Mouse (Mus musculus) kidney, adult 18-20 months (tissue): ENCODE results near the gene Bhlha15.

ENCODE experiments used
- DNase-seq: peaks from one replicate; pipeline ENCODE4 v3.0.0; 2021

The Bhlha15 gene

DNA sequence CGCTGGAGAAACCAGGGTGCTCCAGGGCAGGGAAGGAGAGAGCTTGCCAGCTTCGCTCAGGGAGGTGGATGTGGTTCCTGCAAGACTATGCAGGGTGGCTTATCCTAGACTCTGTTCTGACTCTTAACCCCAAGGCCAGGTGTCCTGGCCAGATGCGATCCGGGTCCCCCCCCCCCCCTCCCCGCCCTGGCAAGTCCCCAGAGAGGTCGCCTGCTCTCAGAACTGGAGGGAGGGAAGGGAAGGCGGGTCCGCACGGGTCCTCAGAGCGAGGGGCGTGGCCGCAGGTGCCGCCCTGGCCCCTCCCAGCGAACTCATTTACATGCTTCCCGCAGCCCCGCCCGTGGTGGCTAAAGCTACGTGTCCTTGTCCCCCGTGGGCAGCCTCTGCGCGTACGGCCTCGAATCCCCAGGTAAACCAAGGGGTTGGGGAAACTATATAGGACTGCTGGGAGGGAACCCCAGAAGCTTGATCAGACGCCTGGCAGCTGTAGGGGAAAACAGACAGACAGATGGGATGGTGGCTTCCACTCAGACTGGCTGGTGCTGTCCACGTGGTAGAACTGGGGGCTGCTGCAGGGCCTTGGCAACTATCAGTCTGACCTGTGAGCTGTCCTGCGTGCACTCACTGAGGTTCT is at the start of gene Bhlha15:
Bhlha15 (plus strand) TSS at position 337 of the 634 bp plus-strand sequence.
- peak; percentile 80 for DNase-seq

DNA sequence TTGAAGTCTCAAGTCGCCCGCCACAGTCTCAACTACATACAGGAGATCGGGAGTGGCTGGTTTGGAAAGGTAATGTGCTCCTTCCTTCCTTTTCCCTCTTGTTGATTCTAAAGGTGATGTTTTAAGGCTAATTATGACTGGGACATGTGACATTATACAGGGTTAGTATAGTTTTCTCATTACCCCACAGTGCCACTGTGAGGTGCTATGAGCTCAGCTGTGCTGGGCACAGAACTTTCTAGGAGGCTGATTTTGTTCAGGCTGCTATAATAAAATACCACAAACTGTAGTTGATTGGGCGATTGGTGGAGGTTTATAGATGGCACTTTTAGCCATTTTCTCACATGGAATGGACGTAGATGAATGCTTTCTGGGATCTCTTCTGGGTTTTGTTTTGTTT is 46.6 kb upstream of the Bhlha15 start:
- no peak for DNase-seq

DNA sequence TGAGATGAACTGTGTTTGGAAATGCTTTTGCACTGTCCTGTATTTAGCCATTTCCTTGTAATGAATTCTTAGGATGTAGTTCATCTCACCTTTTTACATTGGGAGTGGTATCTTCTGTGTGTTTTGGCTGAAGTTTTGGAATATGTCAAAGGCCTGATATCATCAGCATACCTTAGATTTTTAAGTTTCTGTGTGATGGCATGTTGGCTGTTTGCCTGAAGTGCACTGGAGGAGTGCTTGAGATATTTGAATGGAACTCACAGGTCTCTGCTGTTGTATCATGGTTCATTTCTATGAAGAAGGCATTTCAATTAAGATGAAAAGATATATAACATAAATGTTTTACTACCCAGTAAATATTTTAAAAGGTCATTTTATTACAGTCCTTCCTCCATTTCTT is 43.2 kb upstream of the Bhlha15 start:
- no peak for DNase-seq

DNA sequence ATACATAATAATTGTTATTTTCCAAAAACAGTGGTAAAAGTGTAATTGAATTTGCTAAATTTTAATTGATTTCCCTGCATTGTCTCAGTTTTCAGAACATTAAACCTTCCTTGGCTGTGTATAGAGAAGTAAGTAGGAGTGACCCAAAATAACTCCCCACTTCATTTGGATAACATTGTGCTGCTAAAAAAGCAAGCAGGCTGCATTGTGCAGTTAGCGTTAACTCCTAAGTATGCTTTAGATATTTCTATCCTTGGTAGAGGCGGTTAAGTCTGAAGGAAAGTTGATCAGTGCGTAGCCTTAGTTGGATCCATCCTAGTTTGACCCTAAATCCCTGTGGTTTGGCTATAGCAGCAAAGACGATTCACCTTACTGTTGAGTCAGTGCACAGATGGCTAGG is 40.6 kb upstream of the Bhlha15 start:
- no peak for DNase-seq

DNA sequence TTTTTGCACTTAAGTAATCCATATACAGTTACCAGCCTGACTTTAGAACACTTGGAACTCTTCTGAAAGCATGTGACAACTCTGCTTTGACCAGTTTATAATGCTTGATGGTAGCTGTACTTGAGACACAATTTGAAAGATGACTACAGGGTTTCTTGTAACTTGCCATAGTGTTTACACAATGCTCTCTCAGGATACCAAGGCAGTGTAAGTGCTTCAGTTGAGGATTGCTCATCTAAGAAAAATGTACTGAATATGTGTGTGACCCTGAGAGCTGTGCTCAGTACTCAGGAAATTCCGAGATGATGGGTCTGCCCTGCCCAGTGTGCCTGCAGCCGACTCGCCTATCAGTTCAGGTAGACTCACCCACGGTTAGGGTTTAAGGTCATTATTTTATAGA is 38.8 kb upstream of the Bhlha15 start:
- no peak for DNase-seq

DNA sequence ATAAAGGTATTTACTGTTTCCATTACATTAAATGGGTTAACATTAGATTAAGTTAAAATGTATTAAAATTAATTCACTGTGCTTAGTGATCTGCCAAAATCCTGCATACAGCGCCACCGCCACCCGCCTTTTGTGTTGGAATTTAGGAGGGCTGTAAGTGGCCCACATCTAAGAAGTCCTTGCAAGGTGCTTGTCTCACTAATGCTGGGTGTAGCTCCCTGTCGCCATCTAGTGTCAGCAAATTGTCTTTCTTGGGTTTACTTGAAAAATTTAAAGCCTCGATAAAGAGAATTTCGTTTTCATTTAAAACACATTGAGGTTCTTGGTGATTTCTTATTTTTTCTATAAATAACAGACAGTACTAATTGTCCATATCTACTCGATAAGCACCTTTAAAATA is 35.6 kb upstream of the Bhlha15 start:
- peak; percentile 53 for DNase-seq

DNA sequence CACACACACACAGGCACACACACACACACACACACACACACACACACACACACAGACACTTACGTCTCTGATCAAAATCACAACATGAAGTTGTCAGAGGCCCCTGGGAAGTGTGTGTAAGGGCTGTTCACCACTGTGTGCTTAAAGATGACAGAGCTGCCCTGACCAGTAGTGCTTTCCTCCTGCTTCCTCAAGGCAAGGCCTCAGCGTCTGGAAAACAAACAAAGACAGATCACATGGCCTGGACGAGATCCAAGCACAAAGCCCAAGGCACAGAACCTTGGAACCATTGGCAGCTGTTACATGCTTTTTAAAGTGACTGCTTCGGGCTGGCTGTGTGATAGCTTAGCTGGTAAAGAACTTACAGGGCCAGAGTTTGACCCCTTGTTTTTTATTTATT is 31.5 kb upstream of the Bhlha15 start:
- DNase-seq: peak; percentile 88

DNA sequence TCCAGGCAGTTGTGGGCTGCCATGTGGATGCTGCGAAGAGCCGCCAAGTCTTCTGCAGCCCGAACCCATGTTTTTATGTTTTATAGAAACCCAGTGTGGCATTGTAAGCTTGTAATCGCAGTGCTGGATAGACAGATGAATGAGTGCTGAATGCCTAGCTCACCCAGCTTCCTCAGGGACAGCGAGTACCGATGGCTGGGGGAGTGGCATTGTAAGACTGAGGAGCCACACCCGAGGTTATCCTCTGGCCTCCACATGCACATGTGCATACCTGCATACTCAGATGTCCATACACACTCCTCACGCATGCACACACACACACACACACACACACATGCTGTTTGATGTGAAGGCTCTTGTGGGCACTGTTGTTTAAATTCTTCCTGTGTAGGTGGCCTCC is 30.9 kb upstream of the Bhlha15 start:
- DNase-seq: peak; percentile 11

DNA sequence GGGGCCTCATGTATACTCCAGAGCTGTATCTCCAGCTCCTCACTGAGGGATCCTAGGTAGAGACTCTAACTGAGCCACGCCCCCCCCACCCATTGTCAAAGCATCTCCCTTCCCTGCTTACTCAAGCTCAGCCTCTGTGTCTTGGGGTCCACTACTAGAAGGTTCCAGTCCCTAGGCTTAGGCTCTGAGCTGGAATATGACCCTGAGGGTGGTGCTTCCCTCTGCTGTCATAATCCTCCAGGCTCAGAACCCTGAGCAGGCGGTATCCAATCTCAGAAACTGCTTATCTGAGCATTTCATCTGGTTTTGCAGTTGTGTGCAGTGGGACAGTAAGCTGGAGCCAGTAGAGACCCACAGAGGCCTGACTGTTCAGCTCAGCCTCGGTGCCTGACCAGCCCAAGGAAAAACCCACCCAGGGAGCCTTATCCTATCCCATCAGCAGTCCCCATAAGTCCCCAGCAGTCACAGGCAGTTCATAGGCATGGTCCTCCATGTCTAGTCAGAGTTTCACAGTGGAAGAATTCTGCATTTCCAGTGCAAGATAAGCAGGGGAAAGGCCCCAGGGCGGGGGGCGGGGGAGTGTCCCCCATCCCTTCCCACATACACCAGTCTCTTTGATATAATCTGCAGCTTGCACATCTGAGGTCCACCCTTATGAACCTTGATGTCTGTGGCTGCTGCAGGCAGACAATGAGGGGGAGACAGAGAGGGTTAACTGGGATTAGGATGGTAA is 27.8 kb upstream of the Bhlha15 start:
- no peak for DNase-seq

DNA sequence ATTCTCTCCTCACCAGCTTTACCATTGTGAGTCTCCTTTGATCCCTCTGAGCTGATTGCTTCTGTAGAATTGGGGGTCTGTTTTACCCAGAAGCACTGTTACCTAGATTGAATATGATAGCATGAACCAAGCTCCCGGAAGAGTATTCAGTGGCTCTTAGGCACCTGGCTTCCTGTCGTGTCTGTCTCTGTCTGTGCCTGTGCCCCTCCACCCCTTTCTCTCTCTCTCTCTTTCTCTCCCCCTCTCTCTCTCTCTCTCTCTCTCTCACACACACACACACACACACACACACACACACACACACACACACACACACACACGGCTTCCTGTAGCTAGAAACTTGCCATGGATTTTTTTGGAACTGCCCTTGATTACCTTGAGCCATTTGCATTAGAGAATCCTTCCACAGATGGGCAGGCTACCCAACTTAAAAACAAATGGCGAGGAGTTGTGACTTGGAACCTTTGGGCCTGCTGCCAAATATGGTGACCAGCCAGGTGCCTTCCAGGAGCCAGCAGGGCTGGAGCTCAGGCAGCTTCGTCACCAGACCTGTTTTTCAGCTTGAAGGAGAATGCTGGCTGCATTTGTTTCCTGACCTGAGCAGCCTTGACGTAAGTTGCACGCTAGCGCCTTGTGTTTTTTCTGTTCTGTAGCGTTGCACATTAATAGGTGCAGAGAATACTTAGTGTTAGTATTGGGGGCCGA is 27.1 kb upstream of the Bhlha15 start:
- DNase-seq: peak; percentile 78

DNA sequence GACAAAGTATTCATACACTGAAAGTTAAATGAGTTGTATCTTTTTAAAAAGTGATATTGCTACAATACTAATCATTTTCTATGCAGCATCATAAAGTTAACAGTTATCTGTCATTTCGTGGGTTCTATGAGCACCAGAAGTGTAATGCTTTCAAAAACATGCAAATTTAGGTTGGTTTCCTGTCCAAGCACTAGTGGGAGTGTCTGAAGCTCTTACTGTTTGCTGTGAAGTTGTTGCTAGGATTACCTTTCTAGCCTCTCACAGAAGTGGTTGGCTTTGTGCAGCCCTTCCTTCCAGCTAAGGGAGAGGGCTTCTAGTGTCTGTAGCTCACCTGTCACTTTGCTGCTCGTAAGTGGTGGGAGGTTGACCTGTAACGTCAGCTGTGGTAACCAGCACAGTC is 24.3 kb upstream of the Bhlha15 start:
- no peak for DNase-seq

DNA sequence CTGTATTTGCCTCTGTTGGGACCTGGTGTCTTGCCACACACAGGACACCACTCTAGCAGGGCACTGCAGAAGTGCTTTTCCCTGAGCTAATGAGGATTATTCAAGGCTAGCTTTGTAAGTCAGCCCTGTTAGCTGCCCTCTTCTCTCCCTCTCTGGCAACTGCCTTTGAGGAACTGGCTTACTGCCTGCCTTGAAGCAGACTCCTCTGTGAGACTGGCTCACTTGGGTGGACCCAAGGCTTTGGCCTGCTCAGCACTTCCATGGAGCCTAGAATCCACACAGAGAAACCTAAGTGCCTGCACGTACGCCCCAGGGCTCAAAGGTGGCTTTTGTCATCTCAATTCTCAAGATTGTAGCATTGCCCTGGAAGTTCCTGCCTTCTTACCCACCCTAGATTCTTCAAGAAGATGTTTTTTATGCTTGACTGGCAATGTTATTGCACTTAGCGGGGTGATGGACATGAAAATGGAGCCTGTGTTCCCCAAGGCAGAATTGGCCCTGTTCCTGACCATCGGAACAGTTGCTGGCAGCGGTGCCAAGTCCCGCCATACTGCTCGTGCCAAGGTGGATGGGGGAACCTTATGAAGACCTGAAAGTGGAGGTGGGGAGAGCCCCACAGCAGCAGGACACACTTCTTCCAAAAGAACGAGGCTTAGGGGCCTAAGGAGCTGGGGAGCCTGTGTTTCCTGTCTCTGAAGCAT is 20.7 kb upstream of the Bhlha15 start:
- DNase-seq: peak; percentile 57

DNA sequence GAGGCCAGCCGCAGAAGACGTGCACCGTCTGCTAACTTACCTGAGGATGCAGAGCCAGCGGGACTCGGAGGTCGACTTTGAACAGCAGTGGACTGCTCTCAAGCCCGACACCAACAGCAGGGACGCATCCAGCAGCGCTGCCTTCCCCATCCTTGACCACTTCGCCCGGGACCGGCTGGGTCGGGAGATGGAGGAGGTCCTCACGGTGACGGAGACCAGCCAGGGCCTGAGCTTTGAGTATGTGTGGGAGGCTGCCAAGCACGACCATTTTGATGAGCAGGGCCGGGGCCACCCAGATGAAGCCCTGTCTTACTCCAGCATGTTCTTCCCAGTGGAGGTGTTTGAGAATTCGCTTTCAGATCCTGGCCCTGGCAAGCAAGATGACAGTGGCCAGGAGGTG is 16.4 kb upstream of the Bhlha15 start:
- DNase-seq: no peak

DNA sequence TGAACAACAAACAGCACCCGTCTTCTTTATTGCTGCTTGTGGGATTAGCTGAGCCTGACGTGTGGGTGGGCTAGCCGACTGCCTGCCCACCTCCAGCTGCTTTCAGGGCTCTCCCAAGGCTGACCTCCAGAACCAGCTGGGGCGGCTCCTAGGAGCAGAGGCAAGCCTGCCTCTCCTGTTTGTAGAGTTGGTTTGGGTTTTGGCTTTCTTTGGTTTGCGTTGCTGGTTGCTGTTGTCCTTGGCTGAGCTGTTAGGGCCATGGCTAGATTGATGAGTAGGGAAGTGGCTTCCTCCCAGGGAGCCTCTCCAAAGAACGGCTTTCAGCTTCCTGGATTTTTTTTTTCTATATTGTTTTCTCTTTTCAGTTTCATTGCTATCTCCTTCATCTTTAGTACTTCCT is 11.9 kb upstream of the Bhlha15 start:
- DNase-seq: no peak

DNA sequence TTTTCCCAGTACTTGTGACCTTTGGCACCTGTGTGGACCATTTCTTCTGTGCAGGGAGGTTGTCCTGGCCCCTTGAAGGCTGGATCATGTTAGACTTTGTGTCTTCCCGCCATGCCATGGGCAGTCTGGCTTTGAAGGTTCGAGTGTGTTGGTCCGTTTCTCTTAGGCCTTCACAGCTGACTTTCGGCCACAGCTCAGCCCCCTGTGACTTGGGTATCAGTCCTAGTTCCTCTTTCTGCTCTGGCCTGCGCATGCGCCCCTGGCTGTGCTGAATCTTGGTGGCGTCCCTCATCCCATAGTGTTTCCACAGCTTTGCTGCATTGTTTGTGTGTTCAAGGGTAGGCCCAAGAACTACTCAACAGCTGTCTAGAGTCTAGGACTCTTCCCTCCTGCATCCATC is 8.8 kb upstream of the Bhlha15 start:
- no peak for DNase-seq

DNA sequence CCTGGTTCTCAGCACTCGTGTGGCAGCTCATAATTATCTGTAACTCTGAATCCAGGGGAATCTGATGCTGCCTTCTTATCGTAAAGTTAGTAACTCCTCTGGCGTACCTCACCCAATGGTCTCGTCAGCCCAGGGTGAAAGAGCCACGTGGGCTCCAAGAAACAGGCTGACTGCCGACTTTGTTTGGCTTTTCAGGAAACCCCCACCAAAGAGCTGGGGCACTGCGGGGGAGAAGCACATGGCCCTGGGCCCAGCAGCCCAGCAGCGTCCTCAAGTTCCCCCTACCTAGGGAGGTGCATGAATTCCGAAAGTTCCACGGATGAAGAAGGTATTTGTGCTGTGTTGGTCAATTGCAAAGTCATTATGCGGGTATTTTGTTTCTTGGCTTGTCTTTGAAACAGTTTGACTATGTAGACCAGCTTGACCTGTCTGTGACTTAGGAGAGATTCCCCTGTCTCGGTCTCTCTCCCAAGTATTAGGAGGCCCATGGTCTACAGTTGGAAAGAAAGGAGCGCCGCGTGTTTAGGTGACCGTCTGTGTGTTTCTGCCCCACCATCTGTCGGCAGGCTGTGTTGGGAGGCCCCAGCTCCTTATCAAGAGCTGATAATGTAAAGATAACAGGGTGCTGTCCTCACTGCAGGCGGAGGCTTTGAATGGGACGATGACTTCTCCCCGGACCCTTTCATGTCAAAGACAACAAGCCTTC is 7.4 kb upstream of the Bhlha15 start:
- DNase-seq: no peak

DNA sequence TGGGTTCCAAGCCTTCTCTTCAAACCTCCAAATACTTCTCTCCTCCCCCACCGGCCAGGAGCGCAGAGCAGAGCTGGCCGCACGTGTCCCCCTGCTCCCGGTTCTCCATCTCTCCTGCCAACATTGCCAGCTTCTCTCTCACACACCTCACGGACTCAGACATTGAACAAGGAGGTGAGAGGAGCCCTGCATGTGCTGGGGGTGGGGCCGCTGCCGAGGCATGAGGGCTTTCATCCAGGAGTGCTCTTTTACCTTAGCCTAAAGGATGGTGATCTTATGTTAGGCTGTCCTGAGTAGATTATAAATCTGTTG is 6.9 kb upstream of the Bhlha15 start:
- DNase-seq: no peak

DNA sequence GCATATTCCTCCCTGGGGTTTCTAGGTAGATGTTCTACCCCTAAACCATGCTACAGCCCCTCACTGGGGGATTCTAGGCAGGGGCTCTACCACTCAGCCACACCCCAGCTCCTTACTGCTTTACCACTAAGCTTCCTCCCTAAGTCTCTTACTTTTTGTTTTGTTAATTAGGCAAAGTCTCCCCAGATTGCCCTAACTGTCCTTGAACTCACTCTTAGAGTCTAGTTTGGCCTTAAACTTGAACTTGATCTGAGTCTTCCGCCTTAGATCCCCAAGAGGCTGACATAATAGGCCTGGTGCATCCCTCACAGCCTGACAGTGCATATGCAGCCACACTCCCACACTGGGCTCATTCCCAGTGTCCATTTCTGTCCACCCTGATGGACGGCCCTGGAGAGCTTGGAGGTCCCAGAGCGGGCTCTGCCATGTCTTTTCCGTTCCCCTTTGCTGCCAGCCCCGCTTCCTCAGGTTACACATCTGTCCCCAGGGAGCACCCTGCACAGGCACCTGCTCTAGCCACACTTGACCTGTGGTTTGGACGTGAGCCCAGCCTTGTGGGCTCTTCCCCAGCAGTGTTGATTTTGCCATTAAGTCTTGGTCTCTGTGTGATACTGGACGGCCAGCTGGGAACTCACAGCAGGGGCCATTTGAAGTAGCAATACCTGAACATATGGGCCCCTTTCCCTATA is 6.3 kb upstream of the Bhlha15 start:
- DNase-seq: no peak

DNA sequence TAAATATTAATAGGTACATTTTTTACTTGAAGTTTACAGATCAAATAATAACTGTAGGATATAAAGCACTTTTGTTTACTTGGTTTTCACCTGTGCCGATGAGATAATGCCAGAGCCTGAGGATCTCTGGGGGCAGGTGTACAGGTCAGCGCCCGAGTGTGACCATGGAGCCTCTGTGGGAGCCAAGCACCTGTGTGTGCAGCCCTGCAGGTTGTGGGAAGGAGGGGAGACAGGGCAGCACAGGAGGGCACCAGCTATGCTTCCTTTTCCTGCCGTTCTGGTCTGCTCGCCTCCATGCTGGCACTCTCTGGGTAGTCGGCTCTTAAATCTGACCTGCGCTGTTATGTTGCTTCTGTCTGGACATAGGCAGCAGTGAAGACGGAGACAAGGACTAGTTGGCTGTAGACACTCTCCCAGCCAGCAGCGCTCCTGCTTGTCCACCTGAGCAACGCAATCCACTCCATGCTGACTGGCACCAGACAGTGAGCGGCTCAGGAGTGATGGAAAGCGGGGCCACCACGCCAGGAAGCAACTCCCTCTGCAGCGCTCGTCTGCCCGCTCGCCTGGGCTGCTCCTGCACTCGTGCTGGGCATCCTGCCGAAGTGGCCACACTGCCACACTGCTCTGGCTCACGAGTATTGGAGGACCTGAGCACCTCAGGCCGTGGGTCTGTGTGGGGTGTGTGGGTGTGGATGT is 5.6 kb upstream of the Bhlha15 start:
- no peak for DNase-seq

DNA sequence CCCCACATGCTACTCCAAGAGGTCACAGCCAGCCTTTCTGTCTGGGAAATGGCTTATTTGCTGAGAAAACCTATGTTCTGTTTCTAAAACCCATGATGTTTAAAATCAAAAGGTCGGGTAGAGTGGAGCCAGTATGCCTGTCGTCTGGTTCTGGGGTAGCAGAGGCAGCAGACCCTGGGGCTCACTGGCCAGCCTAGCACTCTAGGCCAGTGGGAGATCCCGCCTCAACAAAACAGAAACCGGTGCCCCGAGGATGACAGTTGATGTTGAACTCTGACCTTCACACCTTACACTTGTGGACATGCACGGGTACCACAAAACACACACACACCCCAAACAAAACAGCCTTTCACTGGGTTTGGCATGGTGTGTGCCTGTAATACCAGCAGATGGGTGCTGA is 1.7 kb upstream of the Bhlha15 start:
- no peak for DNase-seq

DNA sequence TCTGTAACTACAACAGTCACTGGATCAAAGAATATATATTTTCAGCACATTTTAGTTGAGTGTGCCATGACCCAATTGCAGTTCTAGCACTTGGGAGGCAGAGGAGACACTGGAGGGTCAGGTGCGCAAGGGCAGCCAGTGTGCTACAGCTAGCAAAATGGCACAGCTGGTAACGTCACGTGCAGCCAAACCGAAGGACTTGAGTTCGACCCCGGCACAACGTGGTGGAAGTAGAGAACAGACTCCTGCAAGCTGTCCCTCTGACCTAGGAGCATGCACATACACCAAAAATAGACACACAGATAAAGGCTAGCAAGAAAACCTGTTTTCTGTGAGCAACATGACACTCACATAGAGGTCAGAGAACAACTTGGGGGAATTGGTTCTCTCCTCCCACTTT is 759 bp upstream of the Bhlha15 start:
- no peak for DNase-seq

DNA sequence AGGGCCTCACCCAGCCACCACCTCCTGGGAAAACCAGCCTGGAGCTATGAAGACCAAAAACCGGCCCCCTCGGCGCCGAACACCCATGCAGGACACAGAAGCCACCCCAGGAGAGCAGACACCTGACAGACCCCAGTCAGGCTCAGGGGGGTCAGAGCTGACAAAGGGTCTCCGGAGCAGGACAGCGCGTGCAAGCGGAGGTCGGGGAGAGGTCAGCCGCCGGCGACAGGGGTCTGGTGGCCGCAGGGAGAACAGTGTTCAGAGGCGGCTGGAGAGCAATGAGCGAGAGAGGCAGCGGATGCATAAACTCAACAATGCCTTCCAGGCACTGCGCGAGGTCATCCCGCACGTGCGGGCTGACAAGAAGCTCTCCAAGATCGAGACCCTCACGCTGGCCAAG is 940 bp downstream of the Bhlha15 start:
- no peak for DNase-seq
